Mouse (Mus musculus): Measurements from ENCODE around the gene Pla2g2c.

DNA sequence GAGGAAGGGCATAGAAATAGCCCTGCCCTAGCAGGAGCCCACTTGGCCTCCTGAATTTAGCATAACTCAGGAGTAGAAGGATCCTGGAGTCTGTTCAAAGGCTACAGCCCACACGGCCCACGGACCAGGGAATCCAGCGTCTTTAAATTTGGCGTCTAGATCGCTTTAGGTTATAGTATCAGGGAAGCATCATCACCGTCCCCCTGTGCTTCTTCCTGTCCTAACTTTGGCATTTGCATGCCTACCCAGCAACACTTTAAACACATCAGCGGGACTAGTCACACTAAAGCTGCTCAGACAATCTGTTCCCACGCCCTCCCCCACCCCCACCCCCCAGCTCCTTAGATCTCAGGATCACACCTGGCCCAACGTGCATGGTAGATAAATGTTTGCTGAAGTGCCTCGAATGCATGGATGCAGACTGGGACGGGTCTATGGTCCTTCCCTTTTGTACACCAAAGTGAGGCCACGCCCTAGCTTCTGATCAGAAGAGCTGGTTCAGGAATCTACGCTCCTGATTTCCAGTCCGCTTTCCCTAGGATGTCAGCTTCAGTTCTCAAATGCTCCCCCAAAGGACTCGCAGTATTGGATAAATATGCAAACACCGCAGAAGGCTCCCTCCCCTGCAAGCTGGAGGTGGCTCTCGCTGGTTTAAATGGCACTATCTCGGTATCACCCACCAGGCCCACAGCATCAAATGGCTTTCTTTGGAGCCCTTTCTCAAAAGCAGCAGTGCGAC lies 33.0 kb upstream of the Pla2g2c start:
- TF ChIP-seq CTCF (IDR thresholded peaks at IDR 0.05; ENCODE audit: control insufficient read depth, insufficient read depth, low read length) (no peak), POLR2A (IDR thresholded peaks at IDR 0.05; ENCODE audit: borderline replicate concordance, control insufficient read depth, low read depth, low read length) (no peak)
